Mouse (Mus musculus): ENCODE data around the gene Gm7694. TPM values are rescaled to one million over a fixed set of nuclear protein-coding genes. Genes with fewer than 3 reads are reported as not detected.
A peak's percentile ranks its signal among the peaks of the same experiment; 100 is the strongest.

Gm7694 gene
- polyA plus RNA-seq, 1 experiment from 2014 or later: 3.8 TPM

- no peak within 1 kb of the TSS for H3K27ac ChIP-seq
- no peak within 1 kb of the TSS for H3K9ac ChIP-seq
- no peak within 1 kb of the TSS for H3K4me2 ChIP-seq (replicated peaks)
- H3K9me3 ChIP-seq (replicated peaks): no peaks in the 10 kb centered on the region
- no peaks in the 10 kb centered on the region for H3K27me3 ChIP-seq
- ATAC-seq (ENCODE audit: low FRiP score): no peak
- H3K4me3 ChIP-seq: no peak within 1 kb of the TSS
- no peaks in the 10 kb centered on the region for H3K4me1 ChIP-seq
- no peaks in the 10 kb centered on the region for H3K36me3 ChIP-seq
- 94% methylated on average over 4 of the region's 4 CpGs for WGBS
These were observed 2.4 kb upstream of the Gm7694 start, which contains the start of gene Spata46 for GRCm38 (mm10) chr1:170308503-170308902. Gene Spata46 (plus strand): TSS chr1:170308803.

GRCm38 (mm10) chr1:170305002-170305401 is 1.1 kb downstream of the Gm7694 start:
- Histone ChIP-seq H3K4me2 (replicated peaks) (no peak overlapping the region), H3K9ac (no peak overlapping the region), H3K4me1 (no peaks in the 10 kb centered on the region), H3K9me3 (replicated peaks) (no peaks in the 10 kb centered on the region), H3K36me3 (no peaks in the 10 kb centered on the region), H3K27ac (no peak overlapping the region), H3K27me3 (no peaks in the 10 kb centered on the region), H3K4me3 (no peak overlapping the region)
- WGBS: 95% methylated on average over 10 of the region's 10 CpGs
- no peak for ATAC-seq (ENCODE audit: low FRiP score)

- Histone ChIP-seq H3K27me3 (no peaks in the 10 kb centered on the region), H3K9ac (no peak overlapping the region), H3K27ac (no peak overlapping the region), H3K4me3 (no peak overlapping the region), H3K4me2 (replicated peaks) (no peak overlapping the region), H3K9me3 (replicated peaks) (no peaks in the 10 kb centered on the region), H3K36me3 (no peaks in the 10 kb centered on the region), H3K4me1 (no peaks in the 10 kb centered on the region)
- WGBS: 30% methylated on average over 6 of the region's 6 CpGs
- ATAC-seq (ENCODE audit: low FRiP score): no peak
These were observed 3.0 kb downstream of the Gm7694 start for GRCm38 (mm10) chr1:170303103-170303502.

GRCm38 (mm10) chr1:170302456-170302855 is 3.7 kb downstream of the Gm7694 start:
- H3K27ac ChIP-seq: no peak overlapping the region
- H3K27me3 ChIP-seq: no peaks in the 10 kb centered on the region
- H3K36me3 ChIP-seq: no peaks in the 10 kb centered on the region
- no peak overlapping the region for H3K4me2 ChIP-seq (replicated peaks)
- no peak overlapping the region for H3K9ac ChIP-seq
- WGBS: 73% methylated on average over 6 of the region's 6 CpGs
- H3K4me1 ChIP-seq: no peaks in the 10 kb centered on the region
- no peaks in the 10 kb centered on the region for H3K9me3 ChIP-seq (replicated peaks)
- no peak for ATAC-seq (ENCODE audit: low FRiP score)
- H3K4me3 ChIP-seq: no peak overlapping the region

GRCm38 (mm10) chr1:170301686-170302085 is 4.4 kb downstream of the Gm7694 start:
- no peak overlapping the region for H3K27ac ChIP-seq
- H3K4me2 ChIP-seq (replicated peaks): no peak overlapping the region
- H3K4me1 ChIP-seq: no peaks in the 10 kb centered on the region
- ATAC-seq (ENCODE audit: low FRiP score): no peak
- WGBS: 95% methylated on average over 9 of the region's 9 CpGs
- no peak overlapping the region for H3K9ac ChIP-seq
- H3K4me3 ChIP-seq: no peak overlapping the region
- no peaks in the 10 kb centered on the region for H3K36me3 ChIP-seq
- H3K9me3 ChIP-seq (replicated peaks): no peaks in the 10 kb centered on the region
- no peaks in the 10 kb centered on the region for H3K27me3 ChIP-seq

GRCm38 (mm10) chr1:170299496-170299895 is 6.6 kb downstream of the Gm7694 start:
- ATAC-seq (ENCODE audit: low FRiP score): no peak
- Histone ChIP-seq H3K4me3 (no peak overlapping the region), H3K36me3 (no peaks in the 10 kb centered on the region), H3K4me1 (no peaks in the 10 kb centered on the region), H3K27ac (no peak overlapping the region), H3K27me3 (no peaks in the 10 kb centered on the region), H3K9ac (no peak overlapping the region), H3K9me3 (replicated peaks) (no peaks in the 10 kb centered on the region), H3K4me2 (replicated peaks) (no peak overlapping the region)
- 78% methylated on average over 4 of the region's 4 CpGs for WGBS

- no peaks in the 10 kb centered on the region for H3K9me3 ChIP-seq (replicated peaks)
- 73% methylated on average over 15 of the region's 15 CpGs for WGBS
- H3K36me3 ChIP-seq: no peaks in the 10 kb centered on the region
- H3K4me3 ChIP-seq: no peak overlapping the region
- no peak overlapping the region for H3K9ac ChIP-seq
- ATAC-seq (ENCODE audit: low FRiP score): no peak
- H3K4me1 ChIP-seq: no peaks in the 10 kb centered on the region
- H3K4me2 ChIP-seq (replicated peaks): no peak overlapping the region
- no peaks in the 10 kb centered on the region for H3K27me3 ChIP-seq
- no peak overlapping the region for H3K27ac ChIP-seq
These were observed 11.2 kb downstream of the Gm7694 start for GRCm38 (mm10) chr1:170294786-170295570.

- WGBS: 80% methylated on average over 5 of the region's 5 CpGs
- H3K9ac ChIP-seq: no peak overlapping the region
- ATAC-seq (ENCODE audit: low FRiP score): no peak
- no peak overlapping the region for H3K4me2 ChIP-seq (replicated peaks)
- no peak overlapping the region for H3K27ac ChIP-seq
- no peaks in the 10 kb centered on the region for H3K9me3 ChIP-seq (replicated peaks)
- no peaks in the 10 kb centered on the region for H3K36me3 ChIP-seq
- no peaks in the 10 kb centered on the region for H3K4me1 ChIP-seq
- no peaks in the 10 kb centered on the region for H3K27me3 ChIP-seq
- H3K4me3 ChIP-seq: no peak overlapping the region
These were observed 12.9 kb downstream of the Gm7694 start for GRCm38 (mm10) chr1:170293257-170293656.

- Histone ChIP-seq H3K27me3 (no peaks in the 10 kb centered on the region), H3K4me3 (no peak overlapping the region), H3K27ac (no peak overlapping the region), H3K4me2 (replicated peaks) (no peak overlapping the region), H3K36me3 (no peaks in the 10 kb centered on the region), H3K4me1 (no peaks in the 10 kb centered on the region), H3K9ac (no peak overlapping the region), H3K9me3 (replicated peaks) (no peaks in the 10 kb centered on the region)
- 42% methylated on average over 9 of the region's 9 CpGs for WGBS
- 0 out of 2 replicates have a peak, but pooled peaks have one; percentile 38 for ATAC-seq (ENCODE audit: low FRiP score)
These were observed 13.7 kb downstream of the Gm7694 start for GRCm38 (mm10) chr1:170292239-170292951.

GRCm38 (mm10) chr1:170282415-170283129 is 23.6 kb downstream of the Gm7694 start:
- no peak overlapping the region for H3K27ac ChIP-seq
- ATAC-seq (ENCODE audit: low FRiP score): no peak
- H3K4me2 ChIP-seq (replicated peaks): no peak overlapping the region
- H3K27me3 ChIP-seq: no peaks in the 10 kb centered on the region
- H3K36me3 ChIP-seq: no peaks in the 10 kb centered on the region
- no peaks in the 10 kb centered on the region for H3K9me3 ChIP-seq (replicated peaks)
- H3K4me1 ChIP-seq: no peaks in the 10 kb centered on the region
- H3K9ac ChIP-seq: no peak overlapping the region
- no peak overlapping the region for H3K4me3 ChIP-seq
- 82% methylated on average over 4 of the region's 4 CpGs for WGBS

- 96% methylated on average over 3 of the region's 3 CpGs for WGBS
- no peak for ATAC-seq (ENCODE audit: low FRiP score)
- H3K4me3 ChIP-seq: no peak within 1 kb of the TSS
- no peak within 1 kb of the TSS for H3K9ac ChIP-seq
- no peaks in the 10 kb centered on the region for H3K4me1 ChIP-seq
- H3K9me3 ChIP-seq (replicated peaks): no peaks in the 10 kb centered on the region
- no peaks in the 10 kb centered on the region for H3K36me3 ChIP-seq
- no peaks in the 10 kb centered on the region for H3K27me3 ChIP-seq
- H3K27ac ChIP-seq: no peak within 1 kb of the TSS
- H3K4me2 ChIP-seq (replicated peaks): no peak within 1 kb of the TSS
These were observed 29.1 kb downstream of the Gm7694 start, which contains the start of gene Sh2d1b1 for GRCm38 (mm10) chr1:170277016-170277415. Gene Sh2d1b1 (plus strand): TSS chr1:170277320.

- H3K4me1 ChIP-seq: no peaks in the 10 kb centered on the region
- H3K9me3 ChIP-seq (replicated peaks): no peaks in the 10 kb centered on the region
- H3K36me3 ChIP-seq: no peaks in the 10 kb centered on the region
- no peak for ATAC-seq (ENCODE audit: low FRiP score)
- H3K4me3 ChIP-seq: no peak overlapping the region
- H3K4me2 ChIP-seq (replicated peaks): no peak overlapping the region
- H3K27ac ChIP-seq: no peak overlapping the region
- H3K27me3 ChIP-seq: no peaks in the 10 kb centered on the region
- no peak overlapping the region for H3K9ac ChIP-seq
These were observed 32.9 kb downstream of the Gm7694 start for GRCm38 (mm10) chr1:170273252-170273651.

All from hindbrain, embryonic 12.5 days (tissue).